ENCODE assay signal across 9 mouse cellular contexts in genomic region chr9:59692145-59692544, GRCm38 (mm10). TPM values are rescaled to one million over a fixed set of nuclear protein-coding genes. Genes with fewer than 3 reads are reported as not detected.
A peak's percentile ranks its signal among the peaks of the same experiment; 100 is the strongest.
DNase-seq lines count a peak whose midpoint lies in the region; ATAC-seq and TF ChIP-seq lines count a peak whose summit lies in the region.
"Had no signal": no experiment of that assay in that cellular context is flagged by ENCODE, and none has a peak within 500 bp of the region (broad histone marks: within the 10 kb centered on the region; RNA-seq: fewer than 3 reads in every experiment).

No protein-coding gene starts in this region.

- ATAC-seq in intestine, embryonic 14.5 days (replicated peaks; ENCODE audit: low FRiP score, low TSS enrichment, low read depth), result 0 out of 2 replicates have a peak, but pooled peaks have one; percentile 6
- no peak for ATAC-seq in liver, embryonic 15.5 days (ENCODE audit: insufficient read depth)
- peak; percentile 81 for ATAC-seq in neural tube, embryonic 14.5 days (ENCODE audit: low read depth)
- ATAC-seq in erythroblast, adult 5-6 weeks (replicated peaks; ENCODE audit: low FRiP score, poor library complexity, severe bottlenecking), result no peak

- 43% methylated on average over 9 of the region's 9 CpGs for WGBS in forebrain, embryonic 10.5 days
- WGBS in intestine, embryonic 14.5 days, result 50% methylated on average over 9 of the region's 9 CpGs
- WGBS in liver, embryonic 15.5 days (ENCODE audit: insufficient replicate concordance), result 41% methylated on average over 9 of the region's 9 CpGs
- 35% methylated on average over 9 of the region's 9 CpGs for WGBS in neural tube, embryonic 14.5 days

- H3K4me3 ChIP-seq in gastrocnemius, adult 2 months, result peak overlapping the region; percentile 69
- H3K4me3 ChIP-seq in forebrain, embryonic 10.5 days, result peak overlapping the region; percentile 45
- H3K4me3 ChIP-seq in intestine, embryonic 14.5 days (ENCODE audit: low read depth, low read length), result peak overlapping the region; percentile 16; the same call in 1 of the 2 replicates
- H3K4me3 ChIP-seq in liver, embryonic 15.5 days (replicated peaks), result no peak overlapping the region
- H3K4me3 ChIP-seq in neural tube, embryonic 14.5 days (ENCODE audit: low read depth, low read length), result peak overlapping the region; percentile 12
- H3K4me3 ChIP-seq: erythroblast, embryonic 14.5 days had no signal

- H3K36me3 ChIP-seq in forebrain, embryonic 10.5 days (replicated peaks), result no peaks in the 10 kb centered on the region
- H3K36me3 ChIP-seq in intestine, embryonic 14.5 days (ENCODE audit: control insufficient read depth, insufficient read depth, low read length), result no peaks in the 10 kb centered on the region
- H3K36me3 ChIP-seq in liver, embryonic 15.5 days (replicated peaks), result no peaks in the 10 kb centered on the region
- H3K36me3 ChIP-seq in neural tube, embryonic 14.5 days (ENCODE audit: control insufficient read depth, insufficient read depth, low read length), result no peaks in the 10 kb centered on the region

- H3K4me1 ChIP-seq in forebrain, embryonic 10.5 days, result peaks cover 29% of the 10 kb centered on the region
- peaks cover 26% of the 10 kb centered on the region for H3K4me1 ChIP-seq in intestine, embryonic 14.5 days (replicated peaks; ENCODE audit: control insufficient read depth, insufficient read depth, low read length)
- no peaks in the 10 kb centered on the region for H3K4me1 ChIP-seq in liver, embryonic 15.5 days (replicated peaks)
- H3K4me1 ChIP-seq in neural tube, embryonic 14.5 days (ENCODE audit: control insufficient read depth, insufficient read depth, low read length), result peaks cover 5% of the 10 kb centered on the region; the same call in 1 of the 2 replicates

- peak overlapping the region; percentile 53 for H3K4me2 ChIP-seq in intestine, embryonic 14.5 days (ENCODE audit: low read length)
- 0 out of 2 replicates have a peak overlapping the region, but pooled peaks have one; percentile 10 for H3K4me2 ChIP-seq in liver, embryonic 15.5 days
- H3K4me2 ChIP-seq in neural tube, embryonic 14.5 days (ENCODE audit: low read depth, low read length), result peak overlapping the region; percentile 42

- peak overlapping the region; percentile 61 for H3K27ac ChIP-seq in gastrocnemius, adult 2 months
- H3K27ac ChIP-seq in forebrain, embryonic 10.5 days, result no peak overlapping the region
- H3K27ac ChIP-seq in intestine, embryonic 14.5 days (ENCODE audit: low read depth), result no peak overlapping the region
- no peak overlapping the region for H3K27ac ChIP-seq in liver, embryonic 15.5 days (replicated peaks)
- peak overlapping the region; percentile 34; the same call in 1 of the 2 replicates for H3K27ac ChIP-seq in neural tube, embryonic 14.5 days (ENCODE audit: low read depth, low read length)

- TF ChIP-seq CTCF in gastrocnemius, adult 2 months (IDR thresholded peaks at IDR 0.05), result no peak

- intact Hi-C loops in gastrocnemius, adult 2 months (cut with DNase I), result no loop called here

- H3K9me3 ChIP-seq in forebrain, embryonic 10.5 days, result no peaks in the 10 kb centered on the region
- no peaks in the 10 kb centered on the region for H3K9me3 ChIP-seq in intestine, embryonic 14.5 days (ENCODE audit: control insufficient read depth, low read length)
- no peaks in the 10 kb centered on the region for H3K9me3 ChIP-seq in liver, embryonic 15.5 days (replicated peaks)
- H3K9me3 ChIP-seq in neural tube, embryonic 14.5 days (ENCODE audit: control insufficient read depth, low read length), result no peaks in the 10 kb centered on the region

- peak overlapping the region; percentile 23; the same call in 1 of the 2 replicates for H3K9ac ChIP-seq in intestine, embryonic 14.5 days (ENCODE audit: low read length)
- no peak overlapping the region for H3K9ac ChIP-seq in liver, embryonic 15.5 days
- H3K9ac ChIP-seq in neural tube, embryonic 14.5 days (replicated peaks; ENCODE audit: low read depth, low read length), result 0 out of 2 replicates have a peak overlapping the region, but pooled peaks have one; percentile 32

- peaks cover 24% of the 10 kb centered on the region for H3K27me3 ChIP-seq in forebrain, embryonic 10.5 days (ENCODE audit: poor library complexity, severe bottlenecking)
- no peaks in the 10 kb centered on the region for H3K27me3 ChIP-seq in intestine, embryonic 14.5 days (replicated peaks; ENCODE audit: control insufficient read depth, insufficient read depth, low read length)
- H3K27me3 ChIP-seq in liver, embryonic 15.5 days, result peaks cover 64% of the 10 kb centered on the region
- H3K27me3 ChIP-seq in neural tube, embryonic 14.5 days (ENCODE audit: control insufficient read depth, insufficient read depth, low read length), result no peaks in the 10 kb centered on the region

- DNase-seq in gastrocnemius, adult 2 months, result peak; percentile 70
- no peak for DNase-seq in gastrocnemius, postnatal 25 days
- DNase-seq in adrenal gland, postnatal 10 days, result peak; percentile 27
- DNase-seq in forebrain, embryonic 10.5 days (ENCODE audit: extremely low spot score, low spot score), result no peak
- no peak for DNase-seq in intestine, embryonic 14.5 days (ENCODE audit: low spot score)

RNA-seq across cellular contexts. Expression of gene Gramd2, which starts 12.2 kb away (rescaled TPM):
- under 1 TPM; 0.11 to 0.13 TPM for total RNA-seq in gastrocnemius, adult 2 months (2021)
- under 1 TPM in 1 of 2 experiments, not detected in 1; 0.27 TPM for total RNA-seq in gastrocnemius, postnatal 25 days (2021)
- total RNA-seq in adrenal gland, postnatal 10 days (2021), result under 1 TPM; 0.42 to 0.45 TPM
- 0.22 and 0.46 TPM in 2 replicates for polyA plus RNA-seq in forebrain, embryonic 10.5 days (2016; fragmentation: Nextera tagmentation; extraction: Ambion mirVana)
- 1.2 and 1.3 TPM in 2 replicates for polyA plus RNA-seq in intestine, embryonic 14.5 days (2014; fragmentation: Nextera tagmentation; extraction: Ambion mirVana)
- 0.17 and 0.32 TPM in 2 replicates for polyA plus RNA-seq in liver, embryonic 15.5 days (2015; fragmentation: Nextera tagmentation; extraction: Ambion mirVana)
- 3.1 and 6.0 TPM in 2 replicates for polyA plus RNA-seq in neural tube, embryonic 14.5 days (2014; fragmentation: Nextera tagmentation; extraction: Ambion mirVana)
- 1.3 TPM in 1 of 2 replicates, not detected in the other for total RNA-seq in erythroblast, adult 5-6 weeks (2015; ENCODE audit: low replicate concordance)
- not detected in 2 replicates for total RNA-seq in erythroblast, adult 5-6 weeks (2017; ENCODE audit: low replicate concordance)
- polyA plus RNA-seq: erythroblast, embryonic 14.5 days had no signal

RNA-seq across cellular contexts. Expression of gene Pkm, which starts 36.0 kb away (rescaled TPM):
- total RNA-seq in gastrocnemius, adult 2 months (2021), result 1,000 to 10,000 TPM; 2,556 to 3,331 TPM
- total RNA-seq in gastrocnemius, postnatal 25 days (2021), result 1,000 to 10,000 TPM; 2,850 to 2,853 TPM
- total RNA-seq in adrenal gland, postnatal 10 days (2021), result 100 to 1,000 TPM; 585 to 668 TPM
- polyA plus RNA-seq in forebrain, embryonic 10.5 days (2016; fragmentation: Nextera tagmentation; extraction: Ambion mirVana), result 3,207 and 3,346 TPM in 2 replicates
- polyA plus RNA-seq in intestine, embryonic 14.5 days (2014; fragmentation: Nextera tagmentation; extraction: Ambion mirVana), result 1,482 and 1,573 TPM in 2 replicates
- 163 and 164 TPM in 2 replicates for polyA plus RNA-seq in liver, embryonic 15.5 days (2015; fragmentation: Nextera tagmentation; extraction: Ambion mirVana)
- polyA plus RNA-seq in neural tube, embryonic 14.5 days (2014; fragmentation: Nextera tagmentation; extraction: Ambion mirVana), result 834 and 964 TPM in 2 replicates
- 36.3 and 60.8 TPM in 2 replicates for total RNA-seq in erythroblast, adult 5-6 weeks (2015; ENCODE audit: low replicate concordance)
- total RNA-seq in erythroblast, adult 5-6 weeks (2017; ENCODE audit: low replicate concordance), result 150 and 158 TPM in 2 replicates

RNA-seq across cellular contexts. Expression of gene Senp8, which starts 58.4 kb away (rescaled TPM):
- 10 to 100 TPM in 1 of 2 experiments, 1 to 10 TPM in 1; 9.1 to 13.4 TPM for total RNA-seq in gastrocnemius, adult 2 months (2021)
- total RNA-seq in gastrocnemius, postnatal 25 days (2021), result 1 to 10 TPM; 8.9 to 9.2 TPM
- total RNA-seq in adrenal gland, postnatal 10 days (2021), result 1 to 10 TPM; 4.3 to 9.0 TPM
- 16.1 and 20.7 TPM in 2 replicates for polyA plus RNA-seq in forebrain, embryonic 10.5 days (2016; fragmentation: Nextera tagmentation; extraction: Ambion mirVana)
- polyA plus RNA-seq in intestine, embryonic 14.5 days (2014; fragmentation: Nextera tagmentation; extraction: Ambion mirVana), result 11.7 and 12.0 TPM in 2 replicates
- polyA plus RNA-seq in liver, embryonic 15.5 days (2015; fragmentation: Nextera tagmentation; extraction: Ambion mirVana), result 3.0 and 3.9 TPM in 2 replicates
- 13.3 and 13.5 TPM in 2 replicates for polyA plus RNA-seq in neural tube, embryonic 14.5 days (2014; fragmentation: Nextera tagmentation; extraction: Ambion mirVana)
- total RNA-seq in erythroblast, adult 5-6 weeks (2015; ENCODE audit: low replicate concordance), result 0.96 and 6.1 TPM in 2 replicates
- 0.26 and 1.3 TPM in 2 replicates for total RNA-seq in erythroblast, adult 5-6 weeks (2017; ENCODE audit: low replicate concordance)

RNA-seq across cellular contexts. Expression of gene Myo9a, which starts 58.6 kb away (rescaled TPM):
- total RNA-seq in gastrocnemius, adult 2 months (2021), result 10 to 100 TPM in 1 of 2 experiments, 1 to 10 TPM in 1; 9.3 to 10.7 TPM
- total RNA-seq in gastrocnemius, postnatal 25 days (2021), result 1 to 10 TPM; 7.8 to 9.6 TPM
- 10 to 100 TPM; 11.4 to 19.2 TPM for total RNA-seq in adrenal gland, postnatal 10 days (2021)
- polyA plus RNA-seq in forebrain, embryonic 10.5 days (2016; fragmentation: Nextera tagmentation; extraction: Ambion mirVana), result 9.7 and 11.4 TPM in 2 replicates
- polyA plus RNA-seq in intestine, embryonic 14.5 days (2014; fragmentation: Nextera tagmentation; extraction: Ambion mirVana), result 16.0 and 16.7 TPM in 2 replicates
- 3.1 and 3.4 TPM in 2 replicates for polyA plus RNA-seq in liver, embryonic 15.5 days (2015; fragmentation: Nextera tagmentation; extraction: Ambion mirVana)
- polyA plus RNA-seq in neural tube, embryonic 14.5 days (2014; fragmentation: Nextera tagmentation; extraction: Ambion mirVana), result 37.9 and 38.9 TPM in 2 replicates
- 9.0 and 21.5 TPM in 2 replicates for total RNA-seq in erythroblast, adult 5-6 weeks (2015; ENCODE audit: low replicate concordance)
- 8.2 and 13.4 TPM in 2 replicates for total RNA-seq in erythroblast, adult 5-6 weeks (2017; ENCODE audit: low replicate concordance)

Comparison
In these comparisons a context has a peak if more than half of its experiments do, and no peak if none do; other contexts are left out.
1. DNase-seq: peak in gastrocnemius, adult 2 months (single experiment) and adrenal gland, postnatal 10 days (single experiment); none in gastrocnemius, postnatal 25 days (single experiment), forebrain, embryonic 10.5 days (single experiment) and intestine, embryonic 14.5 days (single experiment).
2. H3K27ac ChIP-seq: peak in gastrocnemius, adult 2 months (single experiment) and neural tube, embryonic 14.5 days (single experiment); none in forebrain, embryonic 10.5 days (single experiment), intestine, embryonic 14.5 days (single experiment) and liver, embryonic 15.5 days (single experiment).
3. ATAC-seq: peak in intestine, embryonic 14.5 days (single experiment) and neural tube, embryonic 14.5 days (single experiment); none in liver, embryonic 15.5 days (single experiment) and erythroblast, adult 5-6 weeks (single experiment).
4. Peak in every context shown above with its lines, with median percentiles within 50 percentile points of each other: H3K4me2 ChIP-seq.